Mouse (Mus musculus): ENCODE measurements at regions not wholly inside any gene's neighbourhood (a gene's known extent, or its start where the extent isn't known, plus 50 kb on each side); places are given as distances from the start of the nearest gene placed in this dataset.

- H3K4me2 ChIP-seq (ENCODE audit: low read length), result no peak overlapping the region
- H3K27ac ChIP-seq (ENCODE audit: low read length), result no peak overlapping the region
- WGBS, result 88% methylated on average over 6 of the region's 6 CpGs
- H3K27me3 ChIP-seq (replicated peaks; ENCODE audit: control insufficient read depth, insufficient read depth, low read length), result no peaks in the 10 kb centered on the region
- no peak overlapping the region for H3K4me3 ChIP-seq (replicated peaks; ENCODE audit: low read length)
- ATAC-seq, result no peak
- H3K9ac ChIP-seq (replicated peaks; ENCODE audit: low read depth, low read length), result no peak overlapping the region
- H3K36me3 ChIP-seq (ENCODE audit: control insufficient read depth, insufficient read depth), result no peaks in the 10 kb centered on the region
- no peaks in the 10 kb centered on the region for H3K9me3 ChIP-seq (ENCODE audit: control insufficient read depth, low read length)
- H3K4me1 ChIP-seq (replicated peaks; ENCODE audit: control insufficient read depth, insufficient read depth, low read length), result no peaks in the 10 kb centered on the region; the same call in 1 of the 2 replicates
These were observed 52.0 kb upstream of the Plcl2 start for GRCm38 (mm10) chr17:50457053-50457697.

GRCm38 (mm10) chr17:50458232-50458631 lies 51.0 kb upstream of the Plcl2 start:
- WGBS, result 83% methylated on average over 4 of the region's 4 CpGs
- no peak overlapping the region for H3K9ac ChIP-seq (replicated peaks; ENCODE audit: low read depth, low read length)
- H3K36me3 ChIP-seq (ENCODE audit: control insufficient read depth, insufficient read depth), result no peaks in the 10 kb centered on the region
- ATAC-seq, result no peak
- H3K4me2 ChIP-seq (ENCODE audit: low read length), result no peak overlapping the region
- H3K9me3 ChIP-seq (ENCODE audit: control insufficient read depth, low read length), result no peaks in the 10 kb centered on the region
- H3K4me1 ChIP-seq (replicated peaks; ENCODE audit: control insufficient read depth, insufficient read depth, low read length), result no peaks in the 10 kb centered on the region; the same call in 1 of the 2 replicates
- no peak overlapping the region for H3K4me3 ChIP-seq (replicated peaks; ENCODE audit: low read length)
- H3K27ac ChIP-seq (ENCODE audit: low read length), result no peak overlapping the region
- no peaks in the 10 kb centered on the region for H3K27me3 ChIP-seq (replicated peaks; ENCODE audit: control insufficient read depth, insufficient read depth, low read length)

All from forebrain, embryonic 16.5 days (tissue).